Mouse (Mus musculus) neural tube, embryonic 13.5 days (tissue): ENCODE measurements around the gene Dnm3. TPM values are rescaled to one million over a fixed set of nuclear protein-coding genes. Genes with fewer than 3 reads are reported as not detected.

ENCODE experiments used
- ATAC-seq: fragments of 200-750 bp; cut with Nextera tagmentation; 2 replicates; pipeline ENCODE4 v1.8.0; 2017; ENCODE audit warnings: low read depth, mild to moderate bottlenecking, moderate TSS enrichment, moderate library complexity
- H3K27ac ChIP-seq: fragments of 300-500 bp; sonication (generic); replicated peaks from 2 replicates; pipeline ENCODE4 v1.5.1; 2015; ENCODE audit warnings: moderate library complexity, mild to moderate bottlenecking, inconsistent platforms
- H3K27me3 ChIP-seq: fragments of 300-500 bp; sonication (generic); 2 replicates; pipeline ENCODE4 v1.6.1; 2015; ENCODE audit warnings: mild to moderate bottlenecking, inconsistent platforms
- H3K36me3 ChIP-seq: fragments of 300-500 bp; sonication (generic); 2 replicates; pipeline ENCODE4 v1.6.1; 2015; ENCODE audit warnings: mild to moderate bottlenecking, inconsistent platforms
- H3K4me1 ChIP-seq: fragments of 300-500 bp; sonication (generic); replicated peaks from 2 replicates; pipeline ENCODE4 v1.6.1; 2015; ENCODE audit warnings: inconsistent platforms
- H3K4me2 ChIP-seq: fragments of 300-500 bp; sonication (generic); 2 replicates; pipeline ENCODE4 v1.6.1; 2015; ENCODE audit warnings: inconsistent platforms, mild to moderate bottlenecking, moderate library complexity
- H3K4me3 ChIP-seq: fragments of 300-500 bp; sonication (generic); 2 replicates; pipeline ENCODE4 v1.5.1; 2015; ENCODE audit warnings: mild to moderate bottlenecking, inconsistent platforms
- H3K9ac ChIP-seq: fragments of 300-500 bp; sonication (generic); 2 replicates; pipeline ENCODE4 v1.6.1; 2015; ENCODE audit warnings: moderate library complexity, mild to moderate bottlenecking, inconsistent platforms
- H3K9me3 ChIP-seq: fragments of 300-500 bp; sonication (generic); 2 replicates; pipeline ENCODE4 v1.6.1; 2016; ENCODE audit warnings: inconsistent platforms
- WGBS: fragments of 180-500 bp; shearing (Covaris S2); methylation state at CpG from one replicate; pipeline ENCODE4 v1.1.7; 2015; 5-methylcytosine and 5-hydroxymethylcytosine counted together
- polyA plus RNA-seq: library from polyadenylated mRNA; unstranded; fragments of >200 nt; fragmentation: Nextera tagmentation; extraction: Ambion mirVana; gene quantifications from 2 replicates; pipeline ENCODE4 v1.2.1, GENCODE M21; 2015

The Dnm3 gene
- polyA plus RNA-seq, 1 experiment from 2014 or later, result 41.6 TPM

- no peak overlapping the region for H3K4me3 ChIP-seq
- no peaks in the 10 kb centered on the region for H3K27me3 ChIP-seq
- ATAC-seq, result no peak
- 0 out of 2 replicates have a peak, but pooled peaks cover 5% of the 10 kb centered on the region for H3K4me1 ChIP-seq
- no peak overlapping the region for H3K9ac ChIP-seq
- no peaks in the 10 kb centered on the region for H3K36me3 ChIP-seq
- WGBS, result 73% methylated on average over 10 of the region's 10 CpGs
- H3K27ac ChIP-seq, result 0 out of 2 replicates have a peak overlapping the region, but pooled peaks have one; percentile 19
- no peak overlapping the region for H3K4me2 ChIP-seq
- H3K9me3 ChIP-seq, result no peaks in the 10 kb centered on the region
Observed at GRCm38 (mm10) chr1:162100961-162101830, 376.6 kb downstream of the Dnm3 start.

- Histone ChIP-seq H3K27me3 (no peaks in the 10 kb centered on the region), H3K4me2 (no peak overlapping the region), H3K27ac (no peak overlapping the region), H3K4me1 (0 out of 2 replicates have a peak, but pooled peaks cover 5% of the 10 kb centered on the region), H3K4me3 (no peak overlapping the region), H3K9me3 (no peaks in the 10 kb centered on the region), H3K36me3 (no peaks in the 10 kb centered on the region), H3K9ac (no peak overlapping the region)
- WGBS, result 80% methylated on average over 7 of the region's 7 CpGs
- ATAC-seq, result no peak
Observed at GRCm38 (mm10) chr1:162100033-162100820, 377.6 kb downstream of the Dnm3 start.

- no peaks in the 10 kb centered on the region for H3K36me3 ChIP-seq
- no peak for ATAC-seq
Observed at GRCm38 (mm10) chr1:162099203-162099602, 378.6 kb downstream of the Dnm3 start.

GRCm38 (mm10) chr1:162094523-162095272 is 383.1 kb downstream of the Dnm3 start:
- H3K4me3 ChIP-seq, result no peak overlapping the region
- no peaks in the 10 kb centered on the region for H3K27me3 ChIP-seq
- H3K36me3 ChIP-seq, result no peaks in the 10 kb centered on the region
- no peaks in the 10 kb centered on the region for H3K4me1 ChIP-seq
- no peaks in the 10 kb centered on the region for H3K9me3 ChIP-seq
- H3K27ac ChIP-seq, result no peak overlapping the region
- 88% methylated on average over 8 of the region's 8 CpGs for WGBS
- ATAC-seq, result no peak
- no peak overlapping the region for H3K9ac ChIP-seq
- H3K4me2 ChIP-seq, result no peak overlapping the region

More at GRCm38 (mm10) chr1:162099203-162099602, 378.6 kb downstream of the Dnm3 start:
- WGBS, result 61% methylated on average over 3 of the region's 3 CpGs
- H3K27me3 ChIP-seq, result no peaks in the 10 kb centered on the region
- H3K4me1 ChIP-seq, result 0 out of 2 replicates have a peak, but pooled peaks cover 5% of the 10 kb centered on the region
- no peak overlapping the region for H3K9ac ChIP-seq
- no peaks in the 10 kb centered on the region for H3K9me3 ChIP-seq
- no peak overlapping the region for H3K27ac ChIP-seq
- H3K4me2 ChIP-seq, result no peak overlapping the region
- H3K4me3 ChIP-seq, result no peak overlapping the region

GRCm38 (mm10) chr1:162093806-162094522 is 383.9 kb downstream of the Dnm3 start:
- WGBS, result 63% methylated on average over 9 of the region's 9 CpGs
- H3K36me3 ChIP-seq, result no peaks in the 10 kb centered on the region
- no peak overlapping the region for H3K4me2 ChIP-seq
- H3K27ac ChIP-seq, result no peak overlapping the region
- no peaks in the 10 kb centered on the region for H3K4me1 ChIP-seq
- no peak for ATAC-seq
- no peaks in the 10 kb centered on the region for H3K9me3 ChIP-seq
- no peak overlapping the region for H3K4me3 ChIP-seq
- no peak overlapping the region for H3K9ac ChIP-seq
- H3K27me3 ChIP-seq, result no peaks in the 10 kb centered on the region

- WGBS, result 72% methylated on average over 3 of the region's 3 CpGs
- no peak overlapping the region for H3K4me3 ChIP-seq
- no peaks in the 10 kb centered on the region for H3K4me1 ChIP-seq
- H3K36me3 ChIP-seq, result no peaks in the 10 kb centered on the region
- no peak overlapping the region for H3K27ac ChIP-seq
- H3K4me2 ChIP-seq, result no peak overlapping the region
- no peak for ATAC-seq
- H3K9ac ChIP-seq, result no peak overlapping the region
- no peaks in the 10 kb centered on the region for H3K27me3 ChIP-seq
- H3K9me3 ChIP-seq, result no peaks in the 10 kb centered on the region
Observed at GRCm38 (mm10) chr1:162092899-162093659, 384.8 kb downstream of the Dnm3 start.

- Histone ChIP-seq H3K4me1 (no peaks in the 10 kb centered on the region), H3K4me3 (no peak overlapping the region), H3K9me3 (no peaks in the 10 kb centered on the region), H3K9ac (no peak overlapping the region), H3K27me3 (no peaks in the 10 kb centered on the region), H3K36me3 (no peaks in the 10 kb centered on the region), H3K4me2 (no peak overlapping the region), H3K27ac (no peak overlapping the region)
- WGBS, result 86% methylated on average over 8 of the region's 8 CpGs
- ATAC-seq, result no peak
Observed at GRCm38 (mm10) chr1:162092401-162092800, 385.4 kb downstream of the Dnm3 start.

GRCm38 (mm10) chr1:162083886-162084478 is 393.9 kb downstream of the Dnm3 start:
- no peaks in the 10 kb centered on the region for H3K27me3 ChIP-seq
- 70% methylated on average over 9 of the region's 9 CpGs for WGBS
- no peaks in the 10 kb centered on the region for H3K9me3 ChIP-seq
- no peak for ATAC-seq
- peaks cover 8% of the 10 kb centered on the region; the same call in 1 of the 2 replicates for H3K4me1 ChIP-seq
- no peak overlapping the region for H3K4me3 ChIP-seq
- no peak overlapping the region for H3K9ac ChIP-seq
- H3K27ac ChIP-seq, result no peak overlapping the region
- H3K4me2 ChIP-seq, result no peak overlapping the region
- H3K36me3 ChIP-seq, result no peaks in the 10 kb centered on the region

- ATAC-seq, result no peak
- H3K4me1 ChIP-seq, result peaks cover 8% of the 10 kb centered on the region; the same call in 1 of the 2 replicates
- WGBS, result 80% methylated on average over 2 of the region's 2 CpGs
Observed at GRCm38 (mm10) chr1:162083354-162083753, 394.5 kb downstream of the Dnm3 start.

GRCm38 (mm10) chr1:162082711-162083110 is 395.1 kb downstream of the Dnm3 start:
- Histone ChIP-seq H3K27ac (no peak overlapping the region), H3K9me3 (no peaks in the 10 kb centered on the region), H3K4me3 (no peak overlapping the region), H3K27me3 (no peaks in the 10 kb centered on the region), H3K4me2 (no peak overlapping the region), H3K9ac (no peak overlapping the region), H3K4me1 (peaks cover 8% of the 10 kb centered on the region; the same call in 1 of the 2 replicates), H3K36me3 (no peaks in the 10 kb centered on the region)
- ATAC-seq, result no peak
- WGBS, result 75% methylated on average over 7 of the region's 7 CpGs

More at GRCm38 (mm10) chr1:162083354-162083753, 394.5 kb downstream of the Dnm3 start:
- Histone ChIP-seq H3K4me2 (no peak overlapping the region), H3K9me3 (no peaks in the 10 kb centered on the region), H3K27me3 (no peaks in the 10 kb centered on the region), H3K9ac (no peak overlapping the region), H3K27ac (no peak overlapping the region), H3K4me3 (no peak overlapping the region), H3K36me3 (no peaks in the 10 kb centered on the region)
